Mouse (Mus musculus) liver (tissue): ENCODE data around the gene Nrp2.

Experiments
- DNase-seq: peaks from one replicate; pipeline ENCODE4 v3.0.0-alpha.2; 2020; ENCODE audit warnings: mixed read lengths

Nrp2 gene

DNA sequence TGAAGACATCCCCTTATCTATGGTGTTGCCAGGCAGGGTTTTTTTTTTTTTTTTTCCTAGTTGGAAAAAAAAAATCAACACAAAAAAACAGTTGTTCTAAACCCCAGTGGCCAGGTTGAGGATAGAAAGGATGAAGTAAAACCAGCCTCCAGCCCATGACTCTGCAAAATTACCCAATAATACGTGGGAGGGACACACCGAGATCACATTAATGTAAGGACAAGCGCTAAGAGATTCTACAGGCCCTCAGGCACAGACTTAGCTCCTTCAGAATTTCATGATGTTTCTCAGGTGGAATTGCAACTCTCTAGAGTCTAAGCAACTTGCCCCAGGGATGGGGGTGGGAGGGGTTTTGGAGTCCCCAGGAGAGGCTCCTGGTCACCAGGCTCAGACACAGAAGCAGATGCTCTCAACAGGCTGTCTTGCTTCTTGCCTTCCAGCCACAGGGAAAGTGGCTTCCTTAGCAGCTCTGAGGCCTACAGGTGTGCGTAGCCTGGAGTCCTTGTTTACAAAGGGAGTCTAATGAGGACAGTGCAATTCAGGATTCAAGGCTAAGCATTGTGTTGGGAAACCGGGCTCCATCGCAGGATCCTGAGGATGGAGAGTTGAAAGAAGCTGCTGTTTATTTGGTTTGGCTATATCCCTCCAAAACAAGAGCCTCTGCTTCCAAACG is 49.7 kb downstream of the Nrp2 start:
- DNase-seq, result no peak

- no peak for DNase-seq
Observed at GRCm38 (mm10) chr1:62754066-62754835, 51.2 kb downstream of the Nrp2 start.

DNA sequence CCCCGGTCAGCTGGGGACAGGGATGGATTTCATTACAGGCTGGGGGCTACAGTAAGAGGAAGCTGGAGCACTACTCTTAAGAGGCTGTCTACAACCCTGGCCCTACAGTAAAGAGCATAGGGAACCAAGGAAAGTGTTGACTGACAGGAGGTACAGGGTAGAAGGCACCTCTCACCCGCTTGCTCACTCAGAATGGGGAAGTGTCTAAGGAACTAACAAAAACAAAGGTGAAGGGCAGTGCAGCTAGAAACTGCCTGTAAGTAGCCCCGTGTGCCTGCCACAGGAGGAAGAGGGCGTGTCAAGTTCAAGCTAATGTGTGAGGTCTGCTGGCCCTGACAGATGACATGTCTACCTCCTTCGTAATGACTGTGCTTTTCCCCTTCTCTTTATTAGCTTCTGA is 57.0 kb downstream of the Nrp2 start:
- no peak for DNase-seq

DNA sequence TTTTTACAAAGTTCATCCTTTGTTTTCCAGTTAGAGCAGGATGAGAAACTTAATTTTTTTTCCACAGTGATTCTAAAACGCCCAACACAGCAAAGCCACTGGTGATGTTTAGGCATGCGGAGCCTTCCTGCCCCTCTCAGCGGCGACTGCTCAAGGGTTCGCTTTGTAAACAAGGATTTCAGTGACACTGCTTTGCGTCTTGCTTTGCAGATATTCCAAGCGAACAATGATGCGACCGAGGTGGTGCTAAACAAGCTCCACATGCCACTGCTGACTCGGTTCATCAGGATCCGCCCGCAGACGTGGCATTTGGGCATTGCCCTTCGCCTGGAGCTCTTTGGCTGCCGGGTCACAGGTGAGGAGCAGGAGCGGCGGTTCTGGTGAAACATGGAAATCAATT is 57.5 kb downstream of the Nrp2 start:
- DNase-seq, result no peak

GRCm38 (mm10) chr1:62763779-62764178 is 60.7 kb downstream of the Nrp2 start:
- no peak for DNase-seq

DNA sequence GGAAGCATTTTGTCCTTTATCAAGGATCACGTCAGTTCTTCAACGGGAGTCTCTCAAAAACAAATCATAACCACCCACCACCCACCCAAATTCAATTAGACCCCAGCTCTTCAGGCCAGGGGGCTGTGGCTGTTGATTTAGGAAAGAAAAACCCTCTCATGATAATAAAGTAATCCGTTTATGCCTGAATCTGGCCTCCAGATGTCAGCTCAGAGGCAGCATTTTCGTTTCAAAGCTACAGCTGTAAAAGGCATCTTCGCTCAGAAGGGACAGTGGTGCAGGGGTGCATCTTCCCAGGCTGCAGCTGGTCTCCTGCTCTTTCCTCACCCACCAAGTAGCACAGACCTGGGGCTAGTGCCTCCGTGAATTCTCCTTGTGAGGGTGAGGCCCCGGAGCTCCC is 62.1 kb downstream of the Nrp2 start:
- DNase-seq, result no peak

- DNase-seq, result no peak
Observed at GRCm38 (mm10) chr1:62766766-62767165, 63.7 kb downstream of the Nrp2 start.

DNA sequence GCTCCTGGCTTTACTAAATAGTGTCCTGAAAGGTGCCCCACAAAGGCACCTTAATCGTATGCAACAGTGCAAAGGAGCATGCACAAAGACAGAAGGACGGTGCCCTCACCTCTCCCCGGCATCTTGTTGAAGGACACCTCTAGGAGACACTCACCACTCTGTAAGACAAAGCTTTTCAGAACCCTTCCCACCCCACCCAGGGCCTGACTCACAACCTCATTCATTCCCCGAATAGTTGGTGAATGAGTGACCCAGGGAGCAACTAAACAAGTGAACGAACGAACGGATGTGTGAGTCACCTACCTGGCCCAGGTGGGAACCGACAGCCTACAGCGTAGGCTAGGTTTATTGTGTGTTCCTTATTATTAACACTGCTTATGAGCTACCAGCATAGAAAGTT is 64.5 kb downstream of the Nrp2 start:
- DNase-seq, result no peak

DNA sequence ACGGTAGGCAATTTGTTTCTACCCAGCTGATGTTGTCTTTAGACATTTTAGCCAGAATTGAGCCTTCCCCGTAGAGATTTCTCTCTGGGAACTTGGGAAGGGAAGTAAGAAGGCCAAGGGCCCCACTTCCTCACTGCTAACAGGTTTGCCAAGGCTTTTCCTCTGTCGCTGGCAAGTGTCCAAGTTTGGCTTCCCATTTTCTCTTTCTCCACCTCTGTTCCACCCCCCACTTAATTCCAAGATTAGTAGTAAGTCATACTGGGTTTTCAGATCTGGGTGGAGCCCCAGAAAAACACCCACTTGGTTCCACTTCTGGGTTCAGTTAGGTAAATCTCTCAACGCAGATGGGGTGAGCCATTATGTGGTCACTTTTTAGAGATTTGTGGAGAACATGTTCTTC is 67.5 kb downstream of the Nrp2 start:
- DNase-seq, result no peak

DNA sequence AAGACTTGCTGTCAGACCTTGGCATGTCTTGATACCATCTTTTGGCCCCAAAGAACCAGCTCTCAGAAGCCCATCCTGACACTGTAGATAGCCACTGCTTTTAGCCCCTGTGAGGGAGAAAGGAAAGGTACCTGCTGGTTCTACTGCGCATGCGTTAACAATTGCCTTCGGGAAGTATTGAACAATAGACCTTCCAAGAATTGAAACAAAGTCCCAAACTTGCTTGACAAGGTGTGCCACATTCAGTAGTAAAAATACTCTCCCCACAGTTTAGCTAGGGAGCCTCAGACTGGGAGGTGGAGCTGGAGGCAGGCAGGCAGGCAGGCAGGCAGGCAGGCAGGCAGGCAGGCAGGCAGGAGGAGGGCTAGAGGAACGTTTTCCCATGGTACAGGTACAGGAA is 69.3 kb downstream of the Nrp2 start:
- DNase-seq, result no peak

DNA sequence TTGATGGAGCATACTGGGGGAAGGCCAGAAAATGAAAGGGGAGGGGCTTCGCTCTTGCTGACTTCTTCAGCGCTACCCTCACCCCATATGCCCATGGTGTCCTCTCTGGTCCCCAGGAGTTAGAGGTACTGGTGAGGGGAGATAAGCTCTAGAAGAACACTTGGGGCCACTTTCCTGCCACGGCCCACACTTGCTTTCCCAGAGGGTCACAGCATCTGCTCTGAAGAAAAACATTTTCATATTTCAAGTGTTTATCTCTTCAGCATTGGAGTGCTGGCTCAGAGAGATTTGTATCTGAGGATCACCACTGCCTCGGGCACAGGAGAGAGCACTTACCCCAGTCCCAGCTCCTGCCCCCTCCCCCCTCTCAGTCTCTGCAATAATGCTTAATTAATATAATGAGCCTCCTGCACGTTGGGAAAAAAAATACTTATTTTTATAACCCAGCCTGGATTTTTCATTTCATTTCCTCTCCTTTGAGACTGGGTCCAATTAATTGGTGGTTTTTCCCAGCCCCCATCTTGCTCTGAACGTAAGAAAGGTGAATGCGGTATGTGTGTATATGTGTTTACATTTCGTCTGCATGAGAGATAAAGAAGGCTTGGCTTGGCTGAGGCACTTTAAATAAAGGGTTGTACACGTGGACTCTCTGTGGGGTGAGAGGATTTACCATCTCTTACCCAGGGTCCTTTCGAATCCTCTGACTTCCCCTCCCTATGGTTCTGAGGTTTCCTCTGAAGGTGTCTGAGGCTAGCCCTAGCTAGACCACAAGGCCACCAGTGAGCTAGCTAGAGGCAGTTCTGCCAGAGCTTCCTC is 70.2 kb downstream of the Nrp2 start:
- DNase-seq, result peak; percentile 41

- no peak for DNase-seq
Observed at GRCm38 (mm10) chr1:62773921-62774191, 70.8 kb downstream of the Nrp2 start.

DNA sequence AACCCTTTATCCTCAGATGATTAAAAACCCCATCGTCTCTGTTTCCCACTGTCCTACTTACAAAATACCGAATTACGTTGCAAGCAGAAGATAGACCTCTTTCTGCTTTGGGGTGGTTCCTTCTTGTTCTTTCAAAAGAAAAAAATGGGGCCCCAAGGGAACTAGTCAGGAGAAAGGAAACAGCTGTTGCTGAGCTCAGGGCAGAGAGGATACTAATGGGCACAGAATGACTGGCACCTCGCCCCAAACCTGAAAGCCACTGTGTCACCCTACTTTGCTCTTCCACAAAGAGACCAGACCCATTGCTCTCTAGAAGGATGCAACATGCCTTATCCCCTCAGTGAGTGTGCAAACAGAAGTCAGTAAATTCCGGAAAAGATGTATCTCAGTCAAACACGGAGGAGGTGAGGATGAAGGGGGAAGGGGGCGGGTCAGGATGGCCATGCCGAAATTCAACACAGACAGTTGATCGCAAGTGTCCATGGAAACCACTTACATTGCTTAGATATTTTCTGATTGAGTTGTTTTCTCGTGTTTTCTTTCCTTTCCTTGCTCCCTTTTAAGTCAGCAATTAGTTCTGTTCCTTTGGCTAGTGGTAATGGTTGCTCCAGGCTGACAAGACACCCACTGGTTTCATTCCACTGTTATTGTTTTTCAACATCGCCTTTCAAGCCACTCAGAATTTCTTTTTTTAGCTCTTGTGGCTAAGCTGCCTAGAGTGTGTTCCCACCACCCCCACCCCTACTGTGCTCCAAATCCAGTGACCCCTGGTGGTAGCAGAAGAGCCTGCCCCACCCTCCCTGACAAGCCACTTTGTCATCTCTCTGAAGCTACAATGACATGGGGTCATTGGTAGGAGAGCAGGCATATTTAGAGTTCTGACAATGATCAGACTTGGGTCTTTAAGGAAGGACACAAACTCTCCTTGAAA is 71.5 kb downstream of the Nrp2 start:
- no peak for DNase-seq

- no peak for DNase-seq
Observed at GRCm38 (mm10) chr1:62777320-62778235, 74.5 kb downstream of the Nrp2 start.

DNA sequence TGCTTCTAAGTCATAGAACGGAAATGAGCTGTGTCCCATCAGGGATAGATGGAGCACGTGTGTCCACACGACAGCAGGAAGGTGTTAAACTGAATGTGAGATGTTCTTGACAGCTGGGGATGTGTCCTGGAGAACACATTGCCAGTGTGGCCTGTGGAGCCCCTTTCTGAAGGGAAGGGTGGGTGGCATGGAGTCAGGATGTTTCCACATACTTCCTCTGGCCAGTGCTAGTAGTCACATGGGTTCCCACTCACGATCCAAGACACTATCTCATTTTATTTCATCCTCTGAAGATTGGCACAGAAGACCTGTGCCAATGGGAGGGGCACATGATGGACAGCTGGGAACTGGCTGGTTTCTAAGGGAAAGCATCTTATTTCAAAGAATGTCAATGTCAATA is 75.8 kb downstream of the Nrp2 start:
- no peak for DNase-seq

DNA sequence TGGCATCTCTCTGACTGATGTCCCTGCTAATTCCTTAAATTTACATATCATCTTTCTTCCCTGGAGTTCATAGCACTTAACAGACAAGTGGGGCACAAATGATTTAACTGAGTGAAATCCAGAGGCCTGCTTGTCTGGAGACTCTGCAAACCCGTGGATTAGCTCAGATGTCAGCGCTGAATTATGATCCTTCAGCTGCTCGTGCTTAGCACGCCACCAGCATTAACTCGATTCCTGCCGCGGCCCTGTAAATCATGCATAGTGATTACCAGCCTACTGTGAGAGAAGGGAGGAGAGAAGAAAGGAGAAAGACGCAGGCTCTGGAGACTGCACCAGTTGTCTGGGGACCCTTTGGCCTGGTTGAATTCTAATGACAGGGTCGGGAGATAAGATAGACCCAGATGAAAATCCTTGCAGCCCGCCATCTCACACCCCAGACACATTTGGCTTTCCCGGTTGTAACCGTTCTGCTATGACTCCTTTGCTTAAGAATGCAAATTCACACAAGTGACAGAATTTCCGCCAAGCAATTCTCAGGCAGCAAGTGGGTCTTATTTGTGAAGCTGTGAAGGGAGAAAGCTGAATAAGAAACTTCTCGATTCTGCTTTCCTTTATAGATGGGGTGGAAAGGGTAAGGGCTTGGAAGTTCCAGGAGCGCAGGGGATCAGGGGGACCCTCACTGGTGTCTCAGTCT is 77.1 kb downstream of the Nrp2 start:
- DNase-seq, result no peak

DNA sequence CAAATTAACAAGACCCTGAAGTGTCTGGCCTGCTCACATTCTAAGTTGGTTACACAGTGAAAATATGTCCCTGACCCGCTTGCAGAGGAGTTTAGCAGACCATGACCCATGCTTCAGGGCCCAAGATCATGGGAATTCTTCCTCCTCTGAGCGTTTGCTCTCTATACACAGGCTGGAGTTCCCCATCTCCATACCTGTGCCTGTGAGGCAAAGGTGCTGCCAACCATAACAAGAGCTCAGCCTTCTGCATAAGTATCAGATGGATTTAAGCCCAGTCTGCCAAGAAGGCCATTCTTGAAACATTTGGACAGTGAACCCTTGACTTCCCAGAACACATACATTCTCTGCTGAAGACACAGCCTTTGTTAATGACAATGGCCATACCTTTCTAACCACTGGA is 79.1 kb downstream of the Nrp2 start:
- DNase-seq, result no peak

GRCm38 (mm10) chr1:62782573-62782972 is 79.5 kb downstream of the Nrp2 start:
- DNase-seq, result no peak

DNA sequence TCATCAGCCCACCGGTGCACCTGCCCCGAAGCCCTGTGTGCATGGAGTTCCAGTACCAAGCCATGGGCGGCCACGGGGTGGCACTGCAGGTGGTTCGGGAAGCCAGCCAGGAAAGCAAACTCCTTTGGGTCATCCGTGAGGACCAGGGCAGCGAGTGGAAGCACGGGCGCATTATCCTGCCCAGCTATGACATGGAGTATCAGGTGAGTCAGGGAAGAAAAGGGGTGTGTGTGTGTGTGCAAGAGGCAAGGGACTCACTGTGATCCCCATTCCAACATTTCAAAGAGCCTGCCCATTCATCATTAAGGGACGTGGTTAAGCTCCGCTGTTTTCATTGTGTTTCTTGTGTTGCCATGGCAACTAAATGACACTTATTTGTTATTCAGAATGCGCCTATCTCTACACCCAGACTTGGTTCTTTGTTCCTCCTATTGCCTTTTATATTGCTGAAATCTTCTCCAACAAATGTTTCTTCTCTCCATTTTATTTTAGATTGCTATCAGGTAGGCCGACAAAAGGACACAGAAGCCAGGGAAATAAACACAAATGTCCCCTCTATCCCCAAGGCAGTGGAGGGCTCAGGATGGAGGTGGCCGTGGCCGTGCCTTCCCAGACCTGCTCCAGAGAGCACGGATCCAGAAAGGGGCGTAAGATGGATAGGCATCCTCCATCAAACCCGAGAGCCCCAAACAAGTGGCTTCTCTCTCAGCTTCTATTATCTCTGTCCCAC is 80.4 kb downstream of the Nrp2 start:
- no peak for DNase-seq

GRCm38 (mm10) chr1:62784084-62784392 is 81.0 kb downstream of the Nrp2 start:
- no peak for DNase-seq

DNA sequence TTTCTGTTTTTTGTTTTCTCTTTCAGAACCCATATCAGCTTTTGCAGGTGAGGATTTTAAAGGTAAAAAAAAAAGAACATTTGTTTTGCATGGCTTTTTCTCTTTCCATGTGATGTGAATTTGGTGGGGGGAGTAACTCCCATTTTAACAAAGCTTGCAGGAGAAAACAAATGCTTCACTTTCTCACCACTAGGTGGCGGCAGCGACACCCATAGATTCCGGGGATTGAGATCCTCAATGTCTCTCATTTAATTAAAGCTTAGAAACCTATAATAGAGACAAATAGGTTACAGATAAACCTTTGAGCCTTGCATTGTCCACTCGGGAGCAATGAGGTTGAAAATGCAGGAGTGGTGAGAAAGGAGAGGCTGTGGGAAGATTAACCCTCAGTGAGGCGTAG is 83.2 kb downstream of the Nrp2 start:
- DNase-seq, result peak; percentile 61
